Mouse (Mus musculus): ENCODE measurements around the gene Srp14. TPM values are rescaled to one million over a fixed set of nuclear protein-coding genes. Genes with fewer than 3 reads are reported as not detected.
A peak's percentile ranks its signal among the peaks of the same experiment; 100 is the strongest.

Gene Srp14
- polyA plus RNA-seq, 1 experiment, result 195 TPM

DNA sequence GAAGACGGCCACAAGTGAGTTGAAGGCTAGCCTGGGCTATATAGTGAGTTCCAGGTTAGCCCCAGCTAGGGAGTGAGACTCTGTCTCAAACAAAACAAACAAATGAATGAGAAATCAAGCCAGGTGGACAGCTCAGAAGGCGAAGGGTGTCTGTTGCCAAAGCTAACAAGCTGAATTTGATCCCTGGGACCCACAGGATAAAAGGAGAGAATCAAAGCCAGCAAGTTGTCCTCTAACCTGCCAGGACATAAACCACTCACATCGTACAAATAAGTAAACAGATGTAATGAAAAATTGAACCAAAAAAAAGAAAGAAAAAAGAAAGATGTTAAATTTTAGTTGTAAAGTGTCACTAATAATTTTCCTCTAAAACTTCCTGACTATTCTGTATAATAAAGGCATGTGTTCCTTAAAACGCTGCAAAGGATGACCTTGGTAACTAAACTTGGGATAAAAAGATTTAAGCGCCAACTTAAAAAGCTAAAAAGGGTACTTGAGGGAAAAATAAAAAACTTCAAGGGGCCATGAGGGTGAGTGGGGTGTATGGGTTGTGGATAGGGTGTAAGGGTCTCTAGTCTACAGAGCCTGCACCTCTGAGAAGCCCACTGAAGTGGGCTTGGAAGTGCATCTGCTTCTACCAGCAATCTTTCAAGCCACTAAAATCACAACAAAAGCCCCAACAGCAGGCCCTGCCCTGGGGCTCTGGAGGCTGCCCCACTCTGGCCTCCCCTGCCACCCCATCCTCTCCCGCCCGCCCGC, 30.4 kb upstream of the Srp14 start:
- DNase-seq (ENCODE audit: low read depth), result no peak

GRCm38 (mm10) chr2:118507126-118507525, 27.6 kb upstream of the Srp14 start:
- TF ChIP-seq CTCF (IDR thresholded peaks at IDR 0.05; ENCODE audit: borderline replicate concordance, extremely low read depth, insufficient read depth, insufficient read length), result no peak
- no peak for DNase-seq (ENCODE audit: low read depth)

More for the DNA sequence above, 30.4 kb upstream of the Srp14 start:
- no peak for TF ChIP-seq CTCF (IDR thresholded peaks at IDR 0.05; ENCODE audit: borderline replicate concordance, extremely low read depth, insufficient read depth, insufficient read length)
- no peak for TF ChIP-seq POLR2A (IDR thresholded peaks at IDR 0.05; ENCODE audit: borderline replicate concordance, extremely low read depth, insufficient read depth, insufficient read length, poor library complexity, severe bottlenecking)

GRCm38 (mm10) chr2:118500191-118500590, 20.7 kb upstream of the Srp14 start:
- DNase-seq (ENCODE audit: low read depth), result no peak
- TF ChIP-seq CTCF (IDR thresholded peaks at IDR 0.05; ENCODE audit: borderline replicate concordance, extremely low read depth, insufficient read depth, insufficient read length), result no peak
- TF ChIP-seq POLR2A (IDR thresholded peaks at IDR 0.05; ENCODE audit: borderline replicate concordance, extremely low read depth, insufficient read depth, insufficient read length, poor library complexity, severe bottlenecking), result no peak

DNA sequence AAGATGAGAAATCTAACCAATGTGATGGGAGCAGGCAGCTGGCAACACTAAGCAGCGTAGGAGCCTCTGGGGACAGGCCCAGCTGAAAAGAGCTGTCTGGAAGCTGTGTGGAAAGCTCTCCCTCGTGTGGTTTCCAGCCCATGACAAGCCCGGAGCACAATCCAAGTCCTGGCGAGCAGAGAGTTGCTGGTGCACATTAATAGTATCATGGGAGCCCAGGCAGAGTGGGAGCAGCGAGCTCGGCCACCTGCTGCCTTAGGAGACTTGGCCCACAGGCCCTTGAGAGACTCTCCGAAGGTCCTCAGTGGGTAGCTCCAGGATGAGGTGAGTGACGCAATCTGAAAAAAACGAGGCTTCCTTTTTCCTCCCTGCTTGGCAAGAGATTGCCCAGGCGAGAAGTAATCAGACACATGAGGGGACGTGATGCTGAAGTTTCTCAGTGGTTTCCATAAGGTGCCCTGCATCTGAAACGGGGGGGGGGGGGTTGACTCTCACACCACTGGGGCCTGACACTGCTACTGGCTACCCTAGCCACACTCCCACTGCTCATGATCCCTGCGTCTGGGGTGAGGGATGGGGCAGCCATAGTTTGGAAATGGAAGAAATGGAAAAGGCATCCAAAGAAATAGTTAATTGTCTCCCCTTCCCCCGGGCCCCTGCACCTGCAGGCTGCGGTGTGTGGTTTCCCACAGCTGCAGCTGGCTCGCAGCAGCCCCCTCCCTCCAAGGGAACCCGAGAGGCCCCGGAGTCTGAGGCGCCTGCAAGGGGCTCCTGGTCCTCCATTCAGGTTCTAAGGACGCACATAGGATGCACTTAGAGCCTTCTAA, 19.8 kb upstream of the Srp14 start:
- peak; percentile 39 for DNase-seq (ENCODE audit: low read depth)
- TF ChIP-seq CTCF (IDR thresholded peaks at IDR 0.05; ENCODE audit: borderline replicate concordance, extremely low read depth, insufficient read depth, insufficient read length), result no peak
- no peak for TF ChIP-seq POLR2A (IDR thresholded peaks at IDR 0.05; ENCODE audit: borderline replicate concordance, extremely low read depth, insufficient read depth, insufficient read length, poor library complexity, severe bottlenecking)

- no peak for DNase-seq (ENCODE audit: low read depth)
- TF ChIP-seq POLR2A (IDR thresholded peaks at IDR 0.05; ENCODE audit: borderline replicate concordance, extremely low read depth, insufficient read depth, insufficient read length, poor library complexity, severe bottlenecking) (no peak), CTCF (IDR thresholded peaks at IDR 0.05; ENCODE audit: borderline replicate concordance, extremely low read depth, insufficient read depth, insufficient read length) (no peak)
Observed at GRCm38 (mm10) chr2:118498476-118498875, 19.0 kb upstream of the Srp14 start.

GRCm38 (mm10) chr2:118497890-118498289, 18.4 kb upstream of the Srp14 start:
- no peak for DNase-seq (ENCODE audit: low read depth)
- TF ChIP-seq POLR2A (IDR thresholded peaks at IDR 0.05; ENCODE audit: borderline replicate concordance, extremely low read depth, insufficient read depth, insufficient read length, poor library complexity, severe bottlenecking) (no peak), CTCF (IDR thresholded peaks at IDR 0.05; ENCODE audit: borderline replicate concordance, extremely low read depth, insufficient read depth, insufficient read length) (no peak)

DNA sequence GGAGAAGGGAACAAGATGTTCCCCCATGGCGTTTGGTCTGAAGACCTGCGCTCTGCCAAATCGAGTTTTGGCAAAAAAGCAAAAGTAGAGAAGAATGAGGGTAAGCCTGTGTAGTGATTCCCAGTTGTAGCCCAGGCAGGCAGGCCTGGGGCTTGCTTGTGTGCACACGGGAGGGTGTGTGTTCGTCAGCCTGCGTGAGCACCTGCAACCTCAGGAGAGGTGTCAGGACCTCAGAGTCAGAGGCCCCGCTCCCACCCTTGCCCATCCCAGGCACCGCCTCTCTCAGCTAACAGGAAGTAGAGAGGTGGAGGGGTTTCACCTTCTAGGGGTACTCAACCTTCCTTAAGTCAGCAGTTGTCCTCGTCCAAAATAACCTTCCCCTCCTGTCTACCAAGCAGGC, 15.5 kb upstream of the Srp14 start:
- TF ChIP-seq POLR2A (IDR thresholded peaks at IDR 0.05; ENCODE audit: borderline replicate concordance, extremely low read depth, insufficient read depth, insufficient read length, poor library complexity, severe bottlenecking) (no peak), CTCF (IDR thresholded peaks at IDR 0.05; ENCODE audit: borderline replicate concordance, extremely low read depth, insufficient read depth, insufficient read length) (no peak)
- DNase-seq (ENCODE audit: low read depth), result no peak

GRCm38 (mm10) chr2:118491741-118492395, 12.4 kb upstream of the Srp14 start:
- no peak for TF ChIP-seq CTCF (IDR thresholded peaks at IDR 0.05; ENCODE audit: borderline replicate concordance, extremely low read depth, insufficient read depth, insufficient read length)
- TF ChIP-seq POLR2A (IDR thresholded peaks at IDR 0.05; ENCODE audit: borderline replicate concordance, extremely low read depth, insufficient read depth, insufficient read length, poor library complexity, severe bottlenecking), result no peak
- no peak for DNase-seq (ENCODE audit: low read depth)

DNA sequence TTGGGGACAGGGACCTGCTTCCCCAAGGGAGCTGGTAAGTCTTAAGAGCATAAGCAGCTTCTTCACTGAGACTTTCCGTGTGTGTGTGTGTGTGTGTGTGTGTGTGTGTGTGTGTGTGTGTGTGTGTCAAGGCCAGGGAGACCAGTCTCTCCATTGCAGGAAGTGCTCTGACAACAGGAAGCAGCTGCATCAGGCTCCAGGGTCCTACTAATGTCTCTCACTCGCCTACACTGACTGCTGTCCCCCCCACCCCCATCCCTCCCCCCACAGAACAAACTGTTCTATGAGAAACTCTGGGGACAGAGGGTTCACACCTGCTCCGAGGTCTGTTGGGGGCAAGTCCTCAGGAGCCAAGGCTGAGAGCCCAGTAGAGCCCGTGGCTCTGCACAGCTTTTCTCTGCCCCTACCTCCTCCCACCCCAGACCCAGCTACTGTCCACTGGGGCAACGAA, 11.8 kb upstream of the Srp14 start:
- TF ChIP-seq CTCF (IDR thresholded peaks at IDR 0.05; ENCODE audit: borderline replicate concordance, extremely low read depth, insufficient read depth, insufficient read length) (no peak), POLR2A (IDR thresholded peaks at IDR 0.05; ENCODE audit: borderline replicate concordance, extremely low read depth, insufficient read depth, insufficient read length, poor library complexity, severe bottlenecking) (no peak)
- DNase-seq (ENCODE audit: low read depth), result no peak

- no peak for DNase-seq (ENCODE audit: low read depth)
- TF ChIP-seq POLR2A (IDR thresholded peaks at IDR 0.05; ENCODE audit: borderline replicate concordance, extremely low read depth, insufficient read depth, insufficient read length, poor library complexity, severe bottlenecking) (no peak), CTCF (IDR thresholded peaks at IDR 0.05; ENCODE audit: borderline replicate concordance, extremely low read depth, insufficient read depth, insufficient read length) (no peak)
Observed at GRCm38 (mm10) chr2:118490241-118491091, 11.0 kb upstream of the Srp14 start.
